Mouse (Mus musculus): Measurements from ENCODE around the gene Crb1. TPM values are rescaled to one million over a fixed set of nuclear protein-coding genes. Genes with fewer than 3 reads are reported as not detected.

Crb1 gene
- polyA plus RNA-seq, 1 experiment from 2014 or later, result 3.0 TPM

DNA sequence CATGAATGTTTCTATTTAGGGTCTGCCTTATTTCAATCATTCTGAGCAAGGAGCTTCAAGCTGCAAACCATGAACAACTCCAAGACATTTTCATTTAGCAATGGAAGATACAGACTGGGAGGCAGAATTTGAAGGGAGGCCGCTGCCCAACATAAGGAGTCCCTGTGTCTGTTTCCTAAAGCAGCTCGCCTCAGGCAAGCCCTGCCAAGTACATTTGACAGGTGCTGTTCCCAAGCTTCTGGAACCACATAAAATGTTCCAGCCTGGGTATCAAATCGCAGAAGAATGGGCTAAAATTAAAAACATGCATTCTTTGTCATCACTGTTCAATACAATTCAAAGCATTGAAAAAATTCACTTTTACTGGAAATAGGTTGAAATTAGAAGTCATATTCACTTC lies 184.3 kb downstream of the Crb1 start:
- H3K27me3 ChIP-seq (ENCODE audit: control insufficient read depth, insufficient read depth, low read length), result no peaks in the 10 kb centered on the region
- DNase-seq, result no peak
- no peak for ATAC-seq (ENCODE audit: low FRiP score, low TSS enrichment)

DNA sequence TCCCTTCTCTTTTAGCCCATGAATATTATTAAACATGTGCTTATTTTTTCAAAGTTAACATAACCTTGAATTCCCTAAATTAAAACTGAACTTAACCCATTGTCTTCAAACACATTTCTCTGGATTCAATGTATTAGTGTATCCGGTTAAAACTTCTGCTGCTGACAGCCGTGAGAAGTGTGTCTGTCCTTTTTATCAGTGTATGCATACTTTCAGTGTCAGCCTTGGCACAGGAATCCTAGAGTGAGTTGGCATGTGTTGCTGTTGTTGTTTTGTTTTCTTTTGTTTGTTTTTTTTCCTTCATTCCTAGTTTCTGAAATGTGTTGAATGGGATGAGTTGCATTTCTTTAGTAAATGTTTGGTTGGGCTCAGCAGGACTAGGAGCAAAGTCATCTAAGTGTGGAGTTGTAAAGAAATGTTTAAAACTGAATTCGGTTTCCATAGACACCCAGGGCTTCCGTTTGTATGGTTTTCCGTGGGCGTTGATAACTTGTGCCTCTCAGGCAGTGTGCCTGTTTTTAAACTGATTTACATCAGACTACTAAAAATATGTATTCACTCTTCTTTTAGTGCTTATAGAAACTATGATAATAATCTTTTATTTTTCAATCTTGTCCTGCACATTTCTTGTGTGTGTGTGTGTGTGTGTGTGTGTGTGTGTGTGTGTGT lies 196.3 kb downstream of the Crb1 start:
- DNase-seq, result no peak
- Histone ChIP-seq H3K4me1 (ENCODE audit: control insufficient read depth, insufficient read depth, low read length) (no peaks in the 10 kb centered on the region), H3K4me3 (replicated peaks; ENCODE audit: low read depth, low read length) (no peak overlapping the region), H3K27ac (replicated peaks; ENCODE audit: low read depth, low read length) (no peak overlapping the region), H3K4me2 (ENCODE audit: low read length) (no peak overlapping the region), H3K27me3 (ENCODE audit: control insufficient read depth, insufficient read depth, low read length) (no peaks in the 10 kb centered on the region), H3K9ac (replicated peaks; ENCODE audit: low read length) (no peak overlapping the region), H3K9me3 (ENCODE audit: control insufficient read depth, low read length) (no peaks in the 10 kb centered on the region), H3K36me3 (ENCODE audit: control insufficient read depth, insufficient read depth, low read length) (0 out of 2 replicates have a peak, but pooled peaks cover 2% of the 10 kb centered on the region)
- no peak for ATAC-seq (ENCODE audit: low FRiP score, low TSS enrichment)
- WGBS, result 70% methylated on average over 6 of the region's 6 CpGs

More for the DNA sequence above, 184.3 kb downstream of the Crb1 start:
- Histone ChIP-seq H3K27ac (replicated peaks; ENCODE audit: low read depth, low read length) (no peak overlapping the region), H3K4me1 (ENCODE audit: control insufficient read depth, insufficient read depth, low read length) (peaks cover 8% of the 10 kb centered on the region; the same call in 1 of the 2 replicates), H3K9ac (replicated peaks; ENCODE audit: low read length) (no peak overlapping the region), H3K9me3 (ENCODE audit: control insufficient read depth, low read length) (no peaks in the 10 kb centered on the region), H3K4me2 (ENCODE audit: low read length) (no peak overlapping the region), H3K4me3 (replicated peaks; ENCODE audit: low read depth, low read length) (no peak overlapping the region), H3K36me3 (ENCODE audit: control insufficient read depth, insufficient read depth, low read length) (no peaks in the 10 kb centered on the region)
- 85% methylated on average over 3 of the region's 3 CpGs for WGBS

- ATAC-seq (ENCODE audit: low FRiP score, low TSS enrichment) (no peak), DNase-seq (no peak)
- Histone ChIP-seq H3K27ac (replicated peaks; ENCODE audit: low read depth, low read length) (no peak overlapping the region), H3K9me3 (ENCODE audit: control insufficient read depth, low read length) (no peaks in the 10 kb centered on the region), H3K9ac (replicated peaks; ENCODE audit: low read length) (no peak overlapping the region), H3K4me1 (ENCODE audit: control insufficient read depth, insufficient read depth, low read length) (no peaks in the 10 kb centered on the region), H3K4me2 (ENCODE audit: low read length) (no peak overlapping the region), H3K27me3 (ENCODE audit: control insufficient read depth, insufficient read depth, low read length) (no peaks in the 10 kb centered on the region), H3K36me3 (ENCODE audit: control insufficient read depth, insufficient read depth, low read length) (0 out of 2 replicates have a peak, but pooled peaks cover 2% of the 10 kb centered on the region), H3K4me3 (replicated peaks; ENCODE audit: low read depth, low read length) (no peak overlapping the region)
- WGBS, result 78% methylated on average over 1 of the region's 1 CpGs
Measured at GRCm38 (mm10) chr1:139179707-139180106, 197.2 kb downstream of the Crb1 start.

- Histone ChIP-seq H3K36me3 (ENCODE audit: control insufficient read depth, insufficient read depth, low read length) (peaks cover 15% of the 10 kb centered on the region), H3K27ac (replicated peaks; ENCODE audit: low read depth, low read length) (no peak overlapping the region), H3K4me1 (ENCODE audit: control insufficient read depth, insufficient read depth, low read length) (no peaks in the 10 kb centered on the region), H3K4me2 (ENCODE audit: low read length) (no peak overlapping the region), H3K9ac (replicated peaks; ENCODE audit: low read length) (no peak overlapping the region), H3K27me3 (ENCODE audit: control insufficient read depth, insufficient read depth, low read length) (no peaks in the 10 kb centered on the region), H3K4me3 (replicated peaks; ENCODE audit: low read depth, low read length) (no peak overlapping the region), H3K9me3 (ENCODE audit: control insufficient read depth, low read length) (no peaks in the 10 kb centered on the region)
- no peak for ATAC-seq (ENCODE audit: low FRiP score, low TSS enrichment)
- WGBS, result 84% methylated on average over 3 of the region's 3 CpGs
- DNase-seq, result no peak
Measured at GRCm38 (mm10) chr1:139174058-139174832, 202.7 kb downstream of the Crb1 start.

GRCm38 (mm10) chr1:139162814-139163213 lies 214.1 kb downstream of the Crb1 start:
- Histone ChIP-seq H3K9ac (replicated peaks; ENCODE audit: low read length) (no peak overlapping the region), H3K9me3 (ENCODE audit: control insufficient read depth, low read length) (no peaks in the 10 kb centered on the region), H3K27ac (replicated peaks; ENCODE audit: low read depth, low read length) (no peak overlapping the region), H3K36me3 (ENCODE audit: control insufficient read depth, insufficient read depth, low read length) (no peaks in the 10 kb centered on the region), H3K4me2 (ENCODE audit: low read length) (no peak overlapping the region), H3K4me3 (replicated peaks; ENCODE audit: low read depth, low read length) (no peak overlapping the region), H3K27me3 (ENCODE audit: control insufficient read depth, insufficient read depth, low read length) (no peaks in the 10 kb centered on the region), H3K4me1 (ENCODE audit: control insufficient read depth, insufficient read depth, low read length) (no peaks in the 10 kb centered on the region)
- WGBS, result 35% methylated on average over 5 of the region's 5 CpGs
- ATAC-seq (ENCODE audit: low FRiP score, low TSS enrichment) (no peak), DNase-seq (peak; percentile 80)

- peak; percentile 59 for DNase-seq
- H3K9ac ChIP-seq (replicated peaks; ENCODE audit: low read length), result no peak overlapping the region
- no peaks in the 10 kb centered on the region for H3K36me3 ChIP-seq (ENCODE audit: control insufficient read depth, insufficient read depth, low read length)
- no peaks in the 10 kb centered on the region for H3K4me1 ChIP-seq (ENCODE audit: control insufficient read depth, insufficient read depth, low read length)
- no peak for ATAC-seq (ENCODE audit: low FRiP score, low TSS enrichment)
- H3K4me2 ChIP-seq (ENCODE audit: low read length), result no peak overlapping the region
- no peak overlapping the region for H3K27ac ChIP-seq (replicated peaks; ENCODE audit: low read depth, low read length)
- no peak overlapping the region for H3K4me3 ChIP-seq (replicated peaks; ENCODE audit: low read depth, low read length)
- 51% methylated on average over 3 of the region's 3 CpGs for WGBS
- no peaks in the 10 kb centered on the region for H3K27me3 ChIP-seq (ENCODE audit: control insufficient read depth, insufficient read depth, low read length)
- no peaks in the 10 kb centered on the region for H3K9me3 ChIP-seq (ENCODE audit: control insufficient read depth, low read length)
Measured at GRCm38 (mm10) chr1:139161619-139162018, 215.3 kb downstream of the Crb1 start.

- Histone ChIP-seq H3K4me1 (ENCODE audit: control insufficient read depth, insufficient read depth, low read length) (peaks cover 6% of the 10 kb centered on the region; the same call in 1 of the 2 replicates), H3K27me3 (ENCODE audit: control insufficient read depth, insufficient read depth, low read length) (no peaks in the 10 kb centered on the region), H3K9ac (replicated peaks; ENCODE audit: low read length) (no peak overlapping the region), H3K9me3 (ENCODE audit: control insufficient read depth, low read length) (no peaks in the 10 kb centered on the region), H3K36me3 (ENCODE audit: control insufficient read depth, insufficient read depth, low read length) (no peaks in the 10 kb centered on the region), H3K4me2 (ENCODE audit: low read length) (no peak overlapping the region), H3K4me3 (replicated peaks; ENCODE audit: low read depth, low read length) (no peak overlapping the region), H3K27ac (replicated peaks; ENCODE audit: low read depth, low read length) (no peak overlapping the region)
- DNase-seq (peak; percentile 82), ATAC-seq (ENCODE audit: low FRiP score, low TSS enrichment) (no peak)
- 17% methylated on average over 3 of the region's 3 CpGs for WGBS
Measured at GRCm38 (mm10) chr1:139156397-139156796, 220.5 kb downstream of the Crb1 start.

DNA sequence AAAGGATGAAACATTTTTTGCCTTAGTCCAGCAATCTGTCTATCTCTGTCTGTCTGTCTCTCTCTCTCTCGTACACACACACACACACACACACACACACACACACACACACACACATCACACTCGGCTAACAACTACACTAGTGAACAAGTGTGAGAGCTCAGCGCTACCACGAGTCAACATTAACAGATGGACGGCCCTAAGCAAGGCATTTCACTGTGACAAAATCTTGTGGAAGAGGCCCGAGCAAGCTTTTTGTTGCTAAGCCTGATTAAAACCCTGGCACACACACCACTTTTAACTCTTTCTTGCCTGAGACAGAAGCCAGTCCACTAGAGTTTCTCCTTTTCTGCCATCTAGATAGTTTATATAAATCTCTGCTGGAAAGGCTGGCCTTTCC lies 223.4 kb downstream of the Crb1 start:
- Histone ChIP-seq H3K9ac (replicated peaks; ENCODE audit: low read length) (no peak overlapping the region), H3K9me3 (ENCODE audit: control insufficient read depth, low read length) (no peaks in the 10 kb centered on the region), H3K4me2 (ENCODE audit: low read length) (no peak overlapping the region), H3K4me1 (ENCODE audit: control insufficient read depth, insufficient read depth, low read length) (peaks cover 6% of the 10 kb centered on the region; the same call in 1 of the 2 replicates), H3K4me3 (replicated peaks; ENCODE audit: low read depth, low read length) (no peak overlapping the region), H3K27ac (replicated peaks; ENCODE audit: low read depth, low read length) (peak overlapping the region; percentile 58), H3K27me3 (ENCODE audit: control insufficient read depth, insufficient read depth, low read length) (no peaks in the 10 kb centered on the region), H3K36me3 (ENCODE audit: control insufficient read depth, insufficient read depth, low read length) (no peaks in the 10 kb centered on the region)
- DNase-seq, result peak; percentile 64
- peak; percentile 70; the same call in 1 of the 2 replicates for ATAC-seq (ENCODE audit: low FRiP score, low TSS enrichment)
- WGBS, result 13% methylated on average over 6 of the region's 6 CpGs

All from midbrain, embryonic 14.5 days (tissue).